7 mouse cellular contexts compared by ENCODE assay signal in genomic region chr3:88407090-88407489, GRCm38 (mm10). TPM values are rescaled to one million over a fixed set of nuclear protein-coding genes. Genes with fewer than 3 reads are reported as not detected.
DNase-seq lines count a peak whose midpoint lies in the region; ATAC-seq and TF ChIP-seq lines count a peak whose summit lies in the region.

No protein-coding gene starts in this region.

- DNase-seq in MEL-GATA-1-ER (ENCODE audit: extremely low read depth, low read depth), result peak; percentile 80
- peak; percentile 77 to 87 for DNase-seq in heart, postnatal 10 days
- DNase-seq in layer of hippocampus, adult 8-10 months (ENCODE audit: low spot score in 2 of 2), result peak; percentile 54 to 71
- peak; percentile 82 for DNase-seq in lung, postnatal 10 days
- DNase-seq in right cerebral cortex, postnatal 10 days (ENCODE audit: low spot score in 2 of 2), result peak; percentile 79 to 81

- TF ChIP-seq POLR2A in bone marrow macrophage, adult 2 months (IDR thresholded peaks at IDR 0.05; ENCODE audit: borderline replicate concordance, low read depth, low read length), result no peak

- intact Hi-C loops in heart, postnatal 10 days (cut with DNase I), result loop anchor here (2.0 kb wide), 2 partner anchors 70 to 120 kb away; no protein-coding TSS in a partner anchor

- peak; percentile 48; the same call in 1 of the 2 replicates for TF ChIP-seq CTCF in bone marrow macrophage, adult 2 months (IDR thresholded peaks at IDR 0.05; ENCODE audit: low read depth, low read length)

- no peak overlapping the region for H3K4me3 ChIP-seq in bone marrow macrophage, adult 2 months (ENCODE audit: insufficient read depth, low read length)

- H3K27ac ChIP-seq in bone marrow macrophage, adult 2 months (ENCODE audit: insufficient read depth, low read depth, low read length), result no peak overlapping the region

- H3K4me1 ChIP-seq in bone marrow macrophage, adult 2 months (ENCODE audit: control insufficient read depth, insufficient read depth, low read length), result peaks cover 29% of the 10 kb centered on the region

- ATAC-seq in erythroblast, adult 5-6 weeks (replicated peaks; ENCODE audit: low FRiP score, poor library complexity, severe bottlenecking), result peak; percentile 37; the same call in 1 of the 2 replicates

RNA-seq across cellular contexts. Expression of gene Pmf1, which starts 3.0 kb away (rescaled TPM):
- 55.0 and 59.7 TPM in 2 replicates for polyA plus RNA-seq in bone marrow macrophage, adult 2 months (2012; ENCODE audit: insufficient read depth, insufficient read length, missing spikeins)
- 33.2 and 56.6 TPM in 2 replicates for total RNA-seq in erythroblast, adult 5-6 weeks (2015; ENCODE audit: low replicate concordance)
- 42.1 and 43.4 TPM in 2 replicates for total RNA-seq in erythroblast, adult 5-6 weeks (2017; ENCODE audit: low replicate concordance)
- total RNA-seq in heart, postnatal 10 days (2021), result 10 to 100 TPM; 43.4 to 49.5 TPM
- total RNA-seq in layer of hippocampus, adult 8-10 months (2022), result 1 to 10 TPM; 5.5 to 8.3 (median 6.0) TPM

RNA-seq across cellular contexts. Expression of gene Slc25a44, which starts 17.8 kb away (rescaled TPM):
- polyA plus RNA-seq in bone marrow macrophage, adult 2 months (2012; ENCODE audit: insufficient read depth, insufficient read length, missing spikeins), result 14.0 and 17.5 TPM in 2 replicates
- total RNA-seq in erythroblast, adult 5-6 weeks (2015; ENCODE audit: low replicate concordance), result 7.9 and 11.5 TPM in 2 replicates
- total RNA-seq in erythroblast, adult 5-6 weeks (2017; ENCODE audit: low replicate concordance), result 13.7 and 20.2 TPM in 2 replicates
- total RNA-seq in heart, postnatal 10 days (2021), result 10 to 100 TPM; 15.2 to 16.3 TPM
- total RNA-seq in layer of hippocampus, adult 8-10 months (2022), result 10 to 100 TPM; 66.0 to 72.8 (median 68.6) TPM

RNA-seq across cellular contexts. Expression of gene Bglap, which starts 22.8 kb away (rescaled TPM):
- not detected in 2 replicates for polyA plus RNA-seq in bone marrow macrophage, adult 2 months (2012; ENCODE audit: insufficient read depth, insufficient read length, missing spikeins)
- not detected in 2 replicates for total RNA-seq in erythroblast, adult 5-6 weeks (2015; ENCODE audit: low replicate concordance)
- not detected in 2 replicates for total RNA-seq in erythroblast, adult 5-6 weeks (2017; ENCODE audit: low replicate concordance)
- not detected for total RNA-seq in heart, postnatal 10 days (2021)
- total RNA-seq in layer of hippocampus, adult 8-10 months (2022), result 1 to 10 TPM in 1 of 4 experiments, not detected in 3; 1.3 TPM

RNA-seq across cellular contexts. Expression of gene Bglap2, which starts 28.6 kb away (rescaled TPM):
- polyA plus RNA-seq in bone marrow macrophage, adult 2 months (2012; ENCODE audit: insufficient read depth, insufficient read length, missing spikeins), result not detected in 2 replicates
- total RNA-seq in erythroblast, adult 5-6 weeks (2015; ENCODE audit: low replicate concordance), result not detected in 2 replicates
- total RNA-seq in erythroblast, adult 5-6 weeks (2017; ENCODE audit: low replicate concordance), result not detected in 2 replicates
- total RNA-seq in heart, postnatal 10 days (2021), result not detected
- 1 to 10 TPM in 2 of 4 experiments, not detected in 2; 1.6 to 2.8 TPM for total RNA-seq in layer of hippocampus, adult 8-10 months (2022)

RNA-seq across cellular contexts. Expression of gene Bglap3, which starts 34.5 kb away (rescaled TPM):
- polyA plus RNA-seq in bone marrow macrophage, adult 2 months (2012; ENCODE audit: insufficient read depth, insufficient read length, missing spikeins), result not detected in 2 replicates
- total RNA-seq in erythroblast, adult 5-6 weeks (2015; ENCODE audit: low replicate concordance), result not detected in 2 replicates
- not detected in 2 replicates for total RNA-seq in erythroblast, adult 5-6 weeks (2017; ENCODE audit: low replicate concordance)
- total RNA-seq in heart, postnatal 10 days (2021), result not detected
- 1 to 10 TPM; 1.0 to 2.5 (median 2.0) TPM for total RNA-seq in layer of hippocampus, adult 8-10 months (2022)
